13 mouse cellular contexts compared by ENCODE assay signal in genomic region chr9:118715971-118716628, GRCm38 (mm10).
DNase-seq lines count a peak whose midpoint lies in the region; ATAC-seq and TF ChIP-seq lines count a peak whose summit lies in the region.
"Had no signal": no experiment of that assay in that cellular context is flagged by ENCODE, and none has a peak within 500 bp of the region (broad histone marks: within the 10 kb centered on the region; RNA-seq: fewer than 3 reads in every experiment).

No protein-coding gene starts in this region.

- peak overlapping the region; percentile 42; the same call in 1 of the 2 replicates for H3K27ac ChIP-seq in lung, embryonic 14.5 days (ENCODE audit: low read depth)
- H3K27ac ChIP-seq: intestine, embryonic 15.5 days; lung, embryonic 15.5 days had no signal

- H3K27me3 ChIP-seq in lung, embryonic 14.5 days (ENCODE audit: insufficient read depth, low read length) = no peaks in the 10 kb centered on the region
- H3K27me3 ChIP-seq: intestine, embryonic 15.5 days; lung, embryonic 15.5 days had no signal

- H3K9ac ChIP-seq in lung, embryonic 14.5 days = no peak overlapping the region
- H3K9ac ChIP-seq: intestine, embryonic 15.5 days; lung, embryonic 15.5 days had no signal

- DNase-seq in heart, adult 11 months = peak; percentile 92
- DNase-seq in heart, postnatal 25 days (ENCODE audit: low spot score) = no peak
- DNase-seq in lung, embryonic 14.5 days = no peak
- no peak for DNase-seq in lung, postnatal 25 days (ENCODE audit: low spot score)
- peak; percentile 67 to 77 for DNase-seq in thymus, postnatal 10 days (ENCODE audit: low spot score in 2 of 2)
- no peak for DNase-seq in retina, embryonic 14.5 days (ENCODE audit: low spot score)
- no peak for DNase-seq in adrenal gland, postnatal 25 days
- DNase-seq: gastrocnemius, postnatal 25 days had no signal

- ATAC-seq in lung, embryonic 14.5 days (ENCODE audit: insufficient read depth) = no peak
- peak; percentile 96 for ATAC-seq in inflammation-experienced regulatory T-cells, adult 6 months
- ATAC-seq: intestine, embryonic 15.5 days had no signal

- H3K9me3 ChIP-seq in lung, embryonic 14.5 days (ENCODE audit: low read depth, low read length) = no peaks in the 10 kb centered on the region
- H3K9me3 ChIP-seq: intestine, embryonic 15.5 days; lung, embryonic 15.5 days had no signal

- H3K4me3 ChIP-seq in lung, embryonic 14.5 days (ENCODE audit: low read depth, low read length) = no peak overlapping the region
- H3K4me3 ChIP-seq: erythroblast, embryonic 14.5 days; intestine, embryonic 15.5 days; lung, embryonic 15.5 days; myocyte had no signal

- no peak overlapping the region for H3K4me2 ChIP-seq in lung, embryonic 14.5 days
- H3K4me2 ChIP-seq: intestine, embryonic 15.5 days; lung, embryonic 15.5 days had no signal

- WGBS in lung, embryonic 14.5 days = 61% methylated on average over 9 of the region's 9 CpGs

- H3K36me3 ChIP-seq in lung, embryonic 14.5 days (ENCODE audit: insufficient read depth) = peaks cover 17% of the 10 kb centered on the region; the same call in 1 of the 2 replicates
- H3K36me3 ChIP-seq: intestine, embryonic 15.5 days; lung, embryonic 15.5 days had no signal

- intact Hi-C loops in heart, postnatal 25 days (cut with DNase I) = no loop called here

- peak; percentile 34; the same call in 1 of the 2 replicates for TF ChIP-seq CTCF in lung, embryonic 14.5 days (IDR thresholded peaks at IDR 0.05; ENCODE audit: low read depth)

- peaks cover 18% of the 10 kb centered on the region; the same call in 1 of the 2 replicates for H3K4me1 ChIP-seq in lung, embryonic 14.5 days (ENCODE audit: insufficient read depth)

Comparison
In these comparisons a context has a peak if more than half of its experiments do, and no peak if none do; other contexts are left out.
1. DNase-seq: peak in heart, adult 11 months (single experiment) and thymus, postnatal 10 days (2 of 2); none in heart, postnatal 25 days (single experiment), lung, embryonic 14.5 days (single experiment), lung, postnatal 25 days (single experiment), retina, embryonic 14.5 days (single experiment) and adrenal gland, postnatal 25 days (single experiment).